Mouse (Mus musculus): ENCODE measurements around the gene Dcaf6.
A peak's percentile ranks its signal among the peaks of the same experiment; 100 is the strongest.

The Dcaf6 gene

GRCm38 (mm10) chr1:165320141-165320934 lies 139.9 kb downstream of the Dcaf6 start:
- peak; percentile 85 for DNase-seq

GRCm38 (mm10) chr1:165316361-165316760 lies 143.9 kb downstream of the Dcaf6 start:
- DNase-seq: no peak

- no peak for DNase-seq
Measured at GRCm38 (mm10) chr1:165308180-165308579, 152.1 kb downstream of the Dcaf6 start.

GRCm38 (mm10) chr1:165304341-165304740 lies 155.9 kb downstream of the Dcaf6 start:
- DNase-seq: no peak

- DNase-seq: no peak
Measured at GRCm38 (mm10) chr1:165303209-165303608, 157.1 kb downstream of the Dcaf6 start.

- peak; percentile 30 for DNase-seq
Measured at GRCm38 (mm10) chr1:165302455-165303208, 157.6 kb downstream of the Dcaf6 start.

GRCm38 (mm10) chr1:165301567-165301966 lies 158.7 kb downstream of the Dcaf6 start:
- no peak for DNase-seq

- DNase-seq: no peak
Measured at GRCm38 (mm10) chr1:165301108-165301507, 159.2 kb downstream of the Dcaf6 start.

GRCm38 (mm10) chr1:165295489-165295888 lies 164.8 kb downstream of the Dcaf6 start, which contains the start of gene Gpr161:
Gene Gpr161, plus strand, starts transcription at chr1:165295789.
- DNase-seq: no peak

GRCm38 (mm10) chr1:165291606-165292005 lies 168.7 kb downstream of the Dcaf6 start:
- DNase-seq: no peak

- peak; percentile 56 for DNase-seq
Measured at GRCm38 (mm10) chr1:165289831-165290230, 170.4 kb downstream of the Dcaf6 start.

GRCm38 (mm10) chr1:165288165-165288564 lies 172.1 kb downstream of the Dcaf6 start:
- DNase-seq: no peak

GRCm38 (mm10) chr1:165284096-165284495 lies 176.2 kb downstream of the Dcaf6 start:
- no peak for DNase-seq

- DNase-seq: no peak
Measured at GRCm38 (mm10) chr1:165282967-165283345, 177.3 kb downstream of the Dcaf6 start.

GRCm38 (mm10) chr1:165282222-165282966 lies 177.9 kb downstream of the Dcaf6 start:
- no peak for DNase-seq

- DNase-seq: peak; percentile 58
Measured at GRCm38 (mm10) chr1:165281351-165282221, 178.7 kb downstream of the Dcaf6 start.

- no peak for DNase-seq
Measured at GRCm38 (mm10) chr1:165280741-165281140, 179.5 kb downstream of the Dcaf6 start.

Measured in lung, postnatal 36 days (tissue).